Mouse (Mus musculus): Measurements from ENCODE around the gene Gm30191.
"Not testable (repeated sequence)": the region's sequence is repeated elsewhere in the genome, so short reads cannot be mapped to it uniquely, and the experiment has no call there.

The Gm30191 gene

DNA sequence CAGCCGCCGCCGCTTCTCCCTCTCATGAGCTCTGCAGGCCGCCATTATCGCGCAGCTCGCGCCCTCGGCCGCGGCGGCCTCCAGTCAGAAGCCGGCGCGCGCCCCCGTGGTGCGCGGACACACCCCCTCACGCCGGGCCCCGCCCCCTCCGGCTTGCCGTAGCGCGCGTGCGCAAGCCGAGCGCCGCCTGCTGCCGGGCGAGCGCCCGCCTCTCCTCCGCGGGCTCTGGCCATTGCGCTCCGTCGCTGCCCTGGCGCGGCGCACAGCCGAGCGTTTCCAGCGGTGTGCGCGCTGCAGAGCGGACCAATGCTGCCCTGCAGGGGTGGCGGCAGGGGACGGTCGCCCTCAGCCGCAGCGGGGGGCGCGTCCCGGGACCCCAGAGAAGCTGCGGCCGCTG is 40.4 kb downstream of the Gm30191 start:
- peak; percentile 96 for DNase-seq (ENCODE audit: low read depth, low spot score)

DNA sequence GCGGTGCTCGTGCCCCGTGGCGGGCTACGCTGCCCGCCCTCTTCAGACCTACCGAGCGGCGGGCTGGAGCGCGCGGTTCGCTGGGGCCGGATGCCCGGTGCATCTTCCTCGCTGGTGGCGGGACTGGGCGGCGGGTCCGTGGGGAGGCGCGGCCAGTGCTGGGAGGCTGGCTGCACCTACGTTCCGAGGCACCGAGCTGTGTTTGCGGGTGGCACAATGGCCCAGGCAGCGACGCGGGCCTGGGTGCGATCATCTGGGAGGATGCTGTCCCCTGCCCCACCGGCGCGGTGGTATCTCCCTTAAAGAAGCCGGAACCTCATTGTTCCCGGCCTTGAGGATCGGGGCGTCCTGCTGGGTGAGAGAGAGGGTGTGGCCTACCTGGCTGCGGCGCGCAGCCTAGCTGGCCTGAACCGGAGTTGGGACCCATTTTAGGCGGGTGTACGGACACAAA is 40.9 kb downstream of the Gm30191 start, which contains the start of gene Pdik1l:
Pdik1l (minus strand) TSS at position 321 of the 451 bp plus-strand sequence.
- peak; percentile 92 for DNase-seq (ENCODE audit: low read depth, low spot score)

- no peak for DNase-seq (ENCODE audit: low read depth, low spot score)
Measured at GRCm38 (mm10) chr4:134288397-134289256, 41.9 kb downstream of the Gm30191 start.

DNA sequence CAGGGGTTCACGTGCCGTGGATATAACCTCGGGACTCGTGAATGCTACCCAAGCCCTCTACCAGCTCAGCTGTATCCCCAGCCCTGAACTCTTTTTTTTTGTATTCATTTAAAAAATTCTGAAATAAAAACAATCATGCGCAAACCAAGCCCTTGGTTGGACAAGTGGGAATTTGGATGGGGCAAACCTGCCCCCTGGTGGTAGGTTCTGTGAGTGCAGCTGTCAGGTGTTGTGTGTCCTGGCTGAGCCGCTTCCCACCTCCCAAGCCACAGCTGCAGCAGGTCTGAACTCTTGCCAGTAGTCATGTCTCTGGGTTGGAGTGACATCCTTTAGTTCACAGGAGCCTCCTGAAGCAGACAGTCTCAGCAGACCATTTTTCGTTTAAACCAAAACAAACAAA is 45.3 kb downstream of the Gm30191 start:
- DNase-seq (ENCODE audit: low read depth, low spot score) = peak; percentile 84

DNA sequence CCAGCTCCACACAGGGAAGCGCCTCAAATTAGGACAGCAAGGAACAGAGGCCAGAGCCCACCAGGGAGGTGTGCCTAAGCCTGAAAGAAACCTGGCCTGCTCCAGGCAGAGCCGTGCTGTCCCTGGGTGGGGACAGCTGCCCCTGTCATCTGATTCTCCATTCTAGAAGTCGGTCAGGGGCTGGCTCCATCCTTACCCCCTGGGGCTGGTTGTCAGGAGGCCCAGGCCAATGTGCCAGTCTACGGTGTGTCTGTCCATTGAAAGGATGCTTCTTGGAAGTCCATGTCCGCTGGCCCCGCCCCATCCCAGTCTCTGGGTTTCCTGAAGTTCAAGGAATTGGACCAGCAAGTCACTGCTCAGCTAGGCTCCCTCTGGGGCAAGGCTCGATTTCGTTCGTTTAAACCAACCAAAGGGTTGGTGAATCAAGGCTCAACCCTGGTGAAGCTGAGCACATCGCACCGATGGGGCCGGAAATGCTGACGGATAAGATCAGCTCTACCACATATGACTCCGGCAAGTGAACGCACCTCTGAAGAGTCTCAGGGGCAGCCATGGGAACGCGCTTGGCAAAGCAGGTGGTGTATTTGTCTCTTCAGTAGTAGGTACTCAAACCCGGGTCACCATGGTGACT is 46.4 kb downstream of the Gm30191 start:
- no peak for DNase-seq (ENCODE audit: low read depth, low spot score)

DNA sequence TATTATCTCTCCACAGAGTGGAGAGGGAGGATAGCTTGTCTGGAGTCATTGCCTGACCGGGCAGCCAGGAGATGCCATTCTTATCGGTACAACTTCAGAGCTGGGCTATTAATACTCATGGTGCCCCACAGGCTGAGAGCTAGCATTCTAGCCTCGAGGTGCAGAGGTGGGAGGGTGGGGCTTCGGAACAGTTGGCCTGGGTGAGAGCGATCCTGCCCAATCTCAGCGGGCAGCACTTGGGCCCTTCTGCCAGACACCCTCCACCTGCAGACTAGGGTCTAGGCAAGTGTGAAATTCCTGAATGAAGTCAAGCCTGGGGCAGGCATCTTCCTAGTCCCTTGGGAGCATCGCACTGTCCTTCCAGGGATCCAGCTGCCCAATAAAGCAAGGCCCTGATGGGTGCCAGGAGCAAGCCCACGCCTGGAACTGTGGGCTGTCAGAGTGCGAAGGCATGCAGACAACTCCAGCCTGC is 47.0 kb downstream of the Gm30191 start:
- no peak for DNase-seq (ENCODE audit: low read depth, low spot score)

DNA sequence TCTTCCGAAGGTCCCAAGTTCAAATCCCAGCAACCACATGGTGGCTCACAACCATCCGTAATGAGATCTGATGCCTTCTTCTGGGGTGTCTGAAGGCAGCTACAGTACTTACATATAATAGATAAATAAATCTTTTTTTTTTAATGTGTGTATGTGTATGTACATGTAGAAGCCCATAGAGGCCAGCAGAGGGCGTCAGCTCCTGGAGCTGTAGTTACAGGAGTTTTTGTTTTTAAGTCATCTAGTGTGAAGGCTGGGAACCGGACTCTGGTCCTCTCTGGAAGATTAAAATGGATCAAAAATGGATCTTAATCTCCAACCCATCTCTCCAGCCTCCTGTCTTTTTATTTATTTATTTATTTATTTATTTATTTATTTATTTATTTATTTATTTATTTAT is 49.4 kb downstream of the Gm30191 start:
- not testable (repeated sequence) for DNase-seq (ENCODE audit: low read depth, low spot score)

- DNase-seq (ENCODE audit: low read depth, low spot score) = no peak
Measured at GRCm38 (mm10) chr4:134296523-134296922, 49.8 kb downstream of the Gm30191 start.

DNA sequence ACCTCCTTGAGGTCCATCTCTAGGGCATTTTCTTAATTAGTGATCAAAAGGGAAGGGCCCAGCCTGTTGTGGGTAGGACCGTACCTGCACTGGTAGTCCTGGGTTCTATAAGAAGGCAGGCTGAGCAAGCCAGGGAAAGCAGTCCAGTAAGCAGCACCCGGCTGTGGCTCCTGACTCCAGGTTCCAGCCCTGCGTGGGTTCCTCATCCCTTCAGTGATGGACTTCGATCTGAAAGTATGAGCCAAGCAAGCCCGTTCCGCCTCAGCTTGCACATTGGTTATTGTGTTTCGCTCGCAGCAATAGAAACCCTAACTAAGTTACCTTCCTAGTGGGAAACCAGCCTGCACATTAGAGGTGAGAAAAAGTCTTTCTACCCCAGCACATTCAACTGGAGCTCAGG is 50.6 kb downstream of the Gm30191 start:
- DNase-seq (ENCODE audit: low read depth, low spot score) = no peak

- DNase-seq (ENCODE audit: low read depth, low spot score) = no peak
Measured at GRCm38 (mm10) chr4:134298626-134299497, 52.1 kb downstream of the Gm30191 start.

- no peak for DNase-seq (ENCODE audit: low read depth, low spot score)
Measured at GRCm38 (mm10) chr4:134299498-134299810, 52.7 kb downstream of the Gm30191 start.
